Mouse (Mus musculus) liver, embryonic 14.5 days (tissue): ENCODE measurements at regions not wholly inside any gene's neighbourhood (a gene's known extent, or its start where the extent isn't known, plus 50 kb on each side); places are given as distances from the start of the nearest gene placed in this dataset.

Experiments used
- CTCF ChIP-seq: IDR thresholded peaks from 2 replicates; pipeline ENCODE4 v1.5.1; 2016; ENCODE audit warnings: antibody characterized with exemption, low read depth, control low read depth
- EP300 ChIP-seq: IDR thresholded peaks from 2 replicates; pipeline ENCODE4 v1.6.1; 2016; ENCODE audit warnings: antibody characterized with exemption, low read depth

GRCm38 (mm10) chr19:6684921-6685320 is 142.1 kb upstream of the Slc22a12 start:
- TF ChIP-seq CTCF (no peak), EP300 (no peak)
